Mouse (Mus musculus) limb, embryonic 12.5 days (tissue): ENCODE measurements around the gene Zfp9. TPM values are rescaled to one million over a fixed set of nuclear protein-coding genes. Genes with fewer than 3 reads are reported as not detected.
A peak's percentile ranks its signal among the peaks of the same experiment; 100 is the strongest.

Source experiments
- ATAC-seq: fragments of 200-750 bp; cut with Nextera tagmentation; 2 replicates; pipeline ENCODE4 v1.8.0; 2017; ENCODE audit warnings: low read depth, moderate TSS enrichment; ENCODE audit not compliant: insufficient number of reproducible peaks, insufficient read depth, low FRiP score, low TSS enrichment
- H3K27ac ChIP-seq: fragments of 300-500 bp; sonication (generic); 2 replicates; pipeline ENCODE4 v1.5.1; 2016; ENCODE audit warnings: mild to moderate bottlenecking, moderate library complexity
- H3K27me3 ChIP-seq: fragments of 300-500 bp; sonication (generic); 2 replicates; pipeline ENCODE4 v1.6.1; 2016; ENCODE audit warnings: mild to moderate bottlenecking, moderate library complexity
- H3K36me3 ChIP-seq: fragments of 300-500 bp; sonication (generic); 2 replicates; pipeline ENCODE4 v1.6.1; 2016; ENCODE audit warnings: mild to moderate bottlenecking, moderate library complexity
- H3K4me1 ChIP-seq: fragments of 300-500 bp; sonication (generic); replicated peaks from 2 replicates; pipeline ENCODE4 v1.6.1; 2016
- H3K4me2 ChIP-seq: fragments of 300-500 bp; sonication (generic); 2 replicates; pipeline ENCODE4 v1.6.1; 2016; ENCODE audit warnings: mild to moderate bottlenecking, moderate library complexity
- H3K4me3 ChIP-seq: fragments of 300-500 bp; sonication (generic); replicated peaks from 2 replicates; pipeline ENCODE4 v1.5.1; 2016; ENCODE audit warnings: mild to moderate bottlenecking
- H3K9ac ChIP-seq: fragments of 300-500 bp; sonication (generic); replicated peaks from 2 replicates; pipeline ENCODE4 v1.6.1; 2016; ENCODE audit warnings: mild to moderate bottlenecking, moderate library complexity
- H3K9me3 ChIP-seq: fragments of 300-500 bp; sonication (generic); 2 replicates; pipeline ENCODE4 v1.6.1; 2016; ENCODE audit warnings: mild to moderate bottlenecking, moderate library complexity
- WGBS: fragments of 180-500 bp; shearing (Covaris S2); methylation state at CpG from one replicate; pipeline ENCODE4 v1.1.7; 2016; 5-methylcytosine and 5-hydroxymethylcytosine counted together
- microRNA-seq: library from miRNA; unstranded; fragments of <30 nt; microRNA quantifications from one replicate; pipeline ENCODE4, GENCODE M21; 2017
- polyA plus RNA-seq: library from polyadenylated mRNA; unstranded; fragments of >200 nt; fragmentation: Nextera tagmentation; extraction: Ambion mirVana; gene quantifications from 2 replicates; pipeline ENCODE4 v1.2.1, GENCODE M21; 2016

Zfp9 gene
- polyA plus RNA-seq, 1 experiment from 2014 or later, result 13.4 TPM

- Histone ChIP-seq H3K4me1 (no peaks in the 10 kb centered on the region), H3K27me3 (no peaks in the 10 kb centered on the region), H3K4me2 (no peak overlapping the region), H3K27ac (no peak overlapping the region), H3K9ac (no peak overlapping the region), H3K4me3 (no peak overlapping the region), H3K36me3 (peaks cover 62% of the 10 kb centered on the region), H3K9me3 (peaks cover 11% of the 10 kb centered on the region)
- no peak for ATAC-seq
- 90% methylated on average over 4 of the region's 4 CpGs for WGBS
Measured at GRCm38 (mm10) chr6:118431502-118431901, 47.6 kb downstream of the Zfp9 start.

DNA sequence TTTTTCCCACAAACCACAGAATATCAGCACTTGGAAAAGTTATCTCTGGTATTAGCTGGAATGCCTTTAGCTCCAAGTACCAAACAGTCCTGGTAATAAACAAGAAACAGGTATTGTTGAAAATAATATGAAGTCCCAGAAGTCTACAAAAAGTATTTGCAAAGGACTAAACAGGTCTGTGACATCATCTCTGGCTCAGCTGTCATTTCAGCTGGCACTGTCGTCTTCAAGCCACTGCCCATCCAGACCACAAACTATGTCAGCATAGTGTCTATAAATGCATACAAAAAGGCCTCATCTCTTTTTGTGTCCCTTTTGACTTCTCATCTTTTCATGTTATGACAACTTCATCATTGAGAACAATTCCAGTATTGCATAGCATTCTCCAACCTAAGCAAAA is 52.5 kb downstream of the Zfp9 start:
- H3K27me3 ChIP-seq, result no peaks in the 10 kb centered on the region
- H3K4me3 ChIP-seq, result no peak overlapping the region
- 97% methylated on average over 1 of the region's 1 CpGs for WGBS
- no peaks in the 10 kb centered on the region for H3K4me1 ChIP-seq
- no peak overlapping the region for H3K9ac ChIP-seq
- H3K4me2 ChIP-seq, result no peak overlapping the region
- H3K36me3 ChIP-seq, result peaks cover 48% of the 10 kb centered on the region
- H3K27ac ChIP-seq, result no peak overlapping the region
- peaks cover 11% of the 10 kb centered on the region for H3K9me3 ChIP-seq
- no peak for ATAC-seq

DNA sequence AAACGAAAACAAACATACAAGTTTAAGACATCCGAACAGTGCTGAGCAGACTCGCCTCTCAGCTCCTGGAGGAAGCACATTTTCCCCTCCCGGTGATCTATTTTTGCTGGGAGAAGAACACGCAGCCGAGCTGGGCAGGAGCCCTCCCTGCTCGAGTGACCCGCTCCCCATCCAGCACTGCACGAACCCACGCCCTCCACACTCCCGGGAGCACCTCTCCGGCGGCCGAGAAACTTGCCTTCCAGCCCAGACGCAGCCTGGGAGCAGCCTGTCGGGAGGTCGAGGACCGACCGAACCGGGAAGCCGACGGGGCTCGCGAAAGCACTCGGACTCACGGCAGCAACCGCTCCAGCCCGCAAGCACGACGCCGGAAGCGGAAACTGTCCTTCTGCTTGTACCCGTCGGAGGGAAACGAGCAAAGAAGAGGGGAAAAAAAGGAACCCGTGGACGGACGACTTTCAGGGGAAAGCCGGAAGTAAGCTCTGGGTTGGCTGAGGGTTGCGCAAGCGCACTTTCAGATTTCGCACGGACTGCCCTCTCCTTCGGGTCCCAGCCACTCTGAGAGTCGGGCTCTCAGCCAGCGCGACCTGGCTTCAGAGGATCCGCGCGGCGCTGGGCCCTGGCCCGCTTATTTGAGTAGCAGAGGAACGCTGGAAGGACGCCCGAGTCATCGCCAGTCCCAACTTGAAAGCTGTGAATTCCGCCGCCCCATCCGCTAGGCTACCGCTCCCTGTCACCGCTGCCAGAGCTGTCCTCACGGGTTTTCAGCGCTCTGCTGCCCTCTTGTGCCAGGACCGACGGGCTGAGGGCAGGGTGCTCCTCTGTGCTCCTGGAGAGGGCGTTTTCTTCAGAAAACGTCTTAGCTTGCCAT is 59.8 kb downstream of the Zfp9 start, which contains the start of gene Bms1:
Gene Bms1, minus strand, starts transcription at position 425 of the 871 bp plus-strand sequence.
- Histone ChIP-seq H3K4me3 (peak within 1 kb of the TSS; percentile 76), H3K27ac (peak within 1 kb of the TSS; percentile 72), H3K4me2 (peak within 1 kb of the TSS; percentile 67), H3K27me3 (no peaks in the 10 kb centered on the region), H3K9ac (peak within 1 kb of the TSS; percentile 75), H3K9me3 (no peaks in the 10 kb centered on the region), H3K36me3 (peaks cover 31% of the 10 kb centered on the region), H3K4me1 (peaks cover 7% of the 10 kb centered on the region)
- under 1% methylated on average over 67 of the region's 67 CpGs for WGBS
- peak; percentile 98 for ATAC-seq

Small RNAs within 50 kb of the gene (microRNA-seq; reads per million reads assigned to microRNA genes)
- gene Gm25953, result not detected

Other genes with a start within 250 kb of the Zfp9 start
- gene Bms1, start 59.8 kb downstream of the Zfp9 start, polyA plus RNA-seq, result 52.0 and 52.1 TPM in 2 replicates
- gene Zfp248, start 23.8 kb downstream of the Zfp9 start, polyA plus RNA-seq, result 12.2 and 15.3 TPM in 2 replicates
- gene Ankrd26, start 82.9 kb upstream of the Zfp9 start, polyA plus RNA-seq, result 16.1 and 20.5 TPM in 2 replicates